Mouse (Mus musculus): ENCODE measurements at regions not wholly inside any gene's neighbourhood (a gene's known extent, or its start where the extent isn't known, plus 50 kb on each side); places are given as distances from the start of the nearest gene placed in this dataset.

DNA sequence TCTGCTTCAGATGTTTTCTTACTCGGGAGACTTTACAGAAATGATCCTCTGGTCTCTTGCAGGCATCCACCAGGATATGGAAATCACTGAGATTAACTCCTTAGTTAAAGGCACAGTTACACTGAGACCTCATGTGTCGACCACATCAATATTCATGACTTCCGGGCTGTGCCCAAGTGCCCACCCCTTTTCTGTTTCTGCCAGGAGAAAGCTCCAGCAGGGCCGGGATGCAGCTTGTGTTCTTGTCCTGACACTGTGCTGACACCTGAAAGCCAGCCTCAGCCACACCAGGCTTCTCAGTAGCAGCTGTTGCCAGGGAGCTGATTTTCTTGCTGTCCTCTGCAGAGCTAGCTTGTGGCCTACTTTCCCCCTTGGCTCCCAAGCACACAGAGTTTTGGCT lies 240.2 kb upstream of the Chd6 start:
- TF ChIP-seq CTCF (IDR thresholded peaks at IDR 0.05; ENCODE audit: control insufficient read depth, insufficient read depth, low read length) (no peak), POLR2A (IDR thresholded peaks at IDR 0.05; ENCODE audit: borderline replicate concordance, control insufficient read depth, low read depth, low read length) (no peak)
